Mouse (Mus musculus): ENCODE results near the gene Dnlz. TPM values are rescaled to one million over a fixed set of nuclear protein-coding genes. Genes with fewer than 3 reads are reported as not detected.
A peak's percentile ranks its signal among the peaks of the same experiment; 100 is the strongest.
"Not testable (repeated sequence)": the region's sequence is repeated elsewhere in the genome, so short reads cannot be mapped to it uniquely, and the experiment has no call there.

The Dnlz gene
- 10 to 100 TPM; 26.3 to 27.8 TPM for total RNA-seq (2021)

- peak; percentile 89 to 90 for DNase-seq (ENCODE audit: extremely low spot score in 1 of 2, low spot score in 1 of 2)
Observed at GRCm38 (mm10) chr2:26351358-26352290, at the start of gene Dnlz. Gene Dnlz, minus strand, starts transcription at chr2:26352110.

GRCm38 (mm10) chr2:26401023-26401422 is 49.1 kb upstream of the Dnlz start:
- DNase-seq (ENCODE audit: extremely low spot score in 1 of 2, low spot score in 1 of 2), result no peak

GRCm38 (mm10) chr2:26400296-26400695 is 48.4 kb upstream of the Dnlz start:
- DNase-seq (ENCODE audit: extremely low spot score in 1 of 2, low spot score in 1 of 2), result no peak

- no peak for DNase-seq (ENCODE audit: extremely low spot score in 1 of 2, low spot score in 1 of 2)
Observed at GRCm38 (mm10) chr2:26399647-26400046, 47.7 kb upstream of the Dnlz start.

- DNase-seq (ENCODE audit: extremely low spot score in 1 of 2, low spot score in 1 of 2), result no peak
Observed at GRCm38 (mm10) chr2:26398978-26399377, 47.1 kb upstream of the Dnlz start.

GRCm38 (mm10) chr2:26391617-26392016 is 39.7 kb upstream of the Dnlz start:
- DNase-seq (ENCODE audit: extremely low spot score in 1 of 2, low spot score in 1 of 2), result no peak

GRCm38 (mm10) chr2:26390954-26391353 is 39.0 kb upstream of the Dnlz start:
- DNase-seq (ENCODE audit: extremely low spot score in 1 of 2, low spot score in 1 of 2), result no peak

- DNase-seq (ENCODE audit: extremely low spot score in 1 of 2, low spot score in 1 of 2), result peak; percentile 78 to 84
Observed at GRCm38 (mm10) chr2:26389154-26389690, 37.3 kb upstream of the Dnlz start, which contains the start of the genes Entr1 and Pmpca. Gene Entr1, minus strand, starts transcription at chr2:26389316. Gene Pmpca, plus strand, starts transcription at chr2:26389339.

- DNase-seq (ENCODE audit: extremely low spot score in 1 of 2, low spot score in 1 of 2), result no peak
Observed at GRCm38 (mm10) chr2:26388682-26389153, 36.8 kb upstream of the Dnlz start.

- no peak for DNase-seq (ENCODE audit: extremely low spot score in 1 of 2, low spot score in 1 of 2)
Observed at GRCm38 (mm10) chr2:26387713-26388112, 35.8 kb upstream of the Dnlz start.

- not testable (repeated sequence) for DNase-seq (ENCODE audit: extremely low spot score in 1 of 2, low spot score in 1 of 2)
Observed at GRCm38 (mm10) chr2:26380871-26381270, 29.0 kb upstream of the Dnlz start.

GRCm38 (mm10) chr2:26380131-26380771 is 28.3 kb upstream of the Dnlz start, which contains the start of gene Snapc4:
Gene Snapc4, minus strand, starts transcription at chr2:26380653.
- peak; percentile 60 to 71 for DNase-seq (ENCODE audit: extremely low spot score in 1 of 2, low spot score in 1 of 2)

GRCm38 (mm10) chr2:26372396-26372795 is 20.5 kb upstream of the Dnlz start:
- no peak for DNase-seq (ENCODE audit: extremely low spot score in 1 of 2, low spot score in 1 of 2)

GRCm38 (mm10) chr2:26368572-26368971 is 16.7 kb upstream of the Dnlz start:
- no peak for DNase-seq (ENCODE audit: extremely low spot score in 1 of 2, low spot score in 1 of 2)

GRCm38 (mm10) chr2:26367911-26368310 is 16.0 kb upstream of the Dnlz start:
- DNase-seq (ENCODE audit: extremely low spot score in 1 of 2, low spot score in 1 of 2), result no peak

- no peak for DNase-seq (ENCODE audit: extremely low spot score in 1 of 2, low spot score in 1 of 2)
Observed at GRCm38 (mm10) chr2:26364738-26365465, 13.0 kb upstream of the Dnlz start.

GRCm38 (mm10) chr2:26363481-26363880 is 11.6 kb upstream of the Dnlz start:
- no peak for DNase-seq (ENCODE audit: extremely low spot score in 1 of 2, low spot score in 1 of 2)

- no peak for DNase-seq (ENCODE audit: extremely low spot score in 1 of 2, low spot score in 1 of 2)
Observed at GRCm38 (mm10) chr2:26362991-26363390, 11.1 kb upstream of the Dnlz start.

GRCm38 (mm10) chr2:26360772-26361171 is 8.9 kb upstream of the Dnlz start, which contains the start of gene Card9:
Gene Card9, minus strand, starts transcription at chr2:26360918.
- no peak for DNase-seq (ENCODE audit: extremely low spot score in 1 of 2, low spot score in 1 of 2)

GRCm38 (mm10) chr2:26359983-26360382 is 8.1 kb upstream of the Dnlz start:
- no peak for DNase-seq (ENCODE audit: extremely low spot score in 1 of 2, low spot score in 1 of 2)
